Mouse (Mus musculus) liver, postnatal 0 days (tissue): ENCODE results near the gene Lama2. TPM values are rescaled to one million over a fixed set of nuclear protein-coding genes. Genes with fewer than 3 reads are reported as not detected.

Experiments used
- ATAC-seq: fragments of 200-750 bp; cut with Nextera tagmentation; 2 replicates; pipeline ENCODE4 v1.8.0; 2017; ENCODE audit warnings: mild to moderate bottlenecking, moderate library complexity
- DNase-seq: peaks from one replicate; pipeline ENCODE4 v3.0.0-alpha.2; 2016
- H3K27ac ChIP-seq: fragments of 300-500 bp; sonication (generic); 2 replicates; pipeline ENCODE4 v1.5.1; 2014; ENCODE audit warnings: antibody characterized with exemption, moderate library complexity, mild to moderate bottlenecking, low read depth
- H3K27me3 ChIP-seq: fragments of 300-500 bp; sonication (generic); 2 replicates; pipeline ENCODE4 v1.6.1; 2014; ENCODE audit warnings: low read length, control low read depth, mixed read lengths; ENCODE audit not compliant: insufficient read depth
- H3K36me3 ChIP-seq: fragments of 300-500 bp; sonication (generic); replicated peaks from 2 replicates; pipeline ENCODE4 v1.6.1; 2014; ENCODE audit warnings: mild to moderate bottlenecking, control low read depth, low read length, moderate library complexity, mixed read lengths; ENCODE audit not compliant: insufficient read depth
- H3K4me1 ChIP-seq: fragments of 300-500 bp; sonication (generic); 2 replicates; pipeline ENCODE4 v1.6.1; 2014; ENCODE audit warnings: antibody characterized with exemption, mild to moderate bottlenecking, control low read depth; ENCODE audit not compliant: insufficient read depth
- H3K4me2 ChIP-seq: fragments of 300-500 bp; sonication (generic); 2 replicates; pipeline ENCODE4 v1.6.1; 2014; ENCODE audit warnings: low read depth, mild to moderate bottlenecking, low read length, moderate library complexity, mixed read lengths
- H3K4me3 ChIP-seq: fragments of 300-500 bp; sonication (generic); 2 replicates; pipeline ENCODE4 v1.5.1; 2014; ENCODE audit warnings: low read depth, low read length
- H3K9ac ChIP-seq: fragments of 300-500 bp; sonication (generic); replicated peaks from 2 replicates; pipeline ENCODE4 v1.6.1; 2014; ENCODE audit warnings: mild to moderate bottlenecking, moderate library complexity
- H3K9me3 ChIP-seq: fragments of 300-500 bp; sonication (generic); 2 replicates; pipeline ENCODE4 v1.6.1; 2016; ENCODE audit warnings: mild to moderate bottlenecking, control low read depth, low read length, mixed read lengths
- CTCF ChIP-seq: sonication (generic); IDR thresholded peaks from 2 replicates; pipeline ENCODE4 v1.5.1; 2016; ENCODE audit warnings: antibody characterized with exemption, low read depth
- EP300 ChIP-seq: IDR thresholded peaks from 2 replicates; pipeline ENCODE4 v1.6.1; 2016; ENCODE audit warnings: antibody characterized with exemption, low read depth, mild to moderate bottlenecking
- WGBS: fragments of 180-500 bp; shearing (Covaris S2); extraction: QIAGEN DNeasy Blood & Tissue Kit; methylation state at CpG from one replicate; pipeline ENCODE4 v1.1.7; 2014; ENCODE audit not compliant: insufficient replicate concordance; 5-methylcytosine and 5-hydroxymethylcytosine counted together
- polyA plus RNA-seq: library from polyadenylated mRNA; unstranded; fragments of >200 nt; fragmentation: Nextera tagmentation; extraction: Ambion mirVana; gene quantifications from 2 replicates; pipeline ENCODE4 v1.2.1, GENCODE M21; 2015

Lama2 gene
- polyA plus RNA-seq, 1 experiment from 2014 or later: 0.86 TPM

DNA sequence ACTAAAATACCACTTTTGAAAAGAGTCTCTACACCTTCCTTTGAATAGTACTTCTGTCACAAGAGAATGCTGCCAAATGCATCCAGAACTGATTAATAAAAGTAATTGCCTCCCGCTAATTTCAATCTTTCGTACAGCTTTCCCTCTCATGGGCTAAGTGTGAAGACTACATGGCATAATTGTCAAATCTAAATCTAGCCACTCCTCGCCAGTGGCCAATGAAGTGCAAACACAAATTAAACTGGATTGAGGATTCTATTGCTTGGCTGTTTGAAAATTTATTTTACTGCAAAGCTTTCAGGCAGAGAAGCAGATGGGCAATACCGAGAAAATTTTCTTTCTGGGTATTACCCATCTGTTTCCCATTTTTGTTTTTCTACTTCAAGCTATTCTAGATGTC, 11.4 kb upstream of the Lama2 start:
- Histone ChIP-seq H3K36me3 (no peaks in the 10 kb centered on the region), H3K27ac (no peak overlapping the region), H3K4me1 (no peaks in the 10 kb centered on the region), H3K4me3 (no peak overlapping the region), H3K27me3 (no peaks in the 10 kb centered on the region), H3K4me2 (no peak overlapping the region), H3K9ac (no peak overlapping the region), H3K9me3 (no peaks in the 10 kb centered on the region)
- 79% methylated on average over 4 of the region's 4 CpGs for WGBS
- DNase-seq (no peak), ATAC-seq (no peak)
- TF ChIP-seq EP300 (no peak), CTCF (no peak)

DNA sequence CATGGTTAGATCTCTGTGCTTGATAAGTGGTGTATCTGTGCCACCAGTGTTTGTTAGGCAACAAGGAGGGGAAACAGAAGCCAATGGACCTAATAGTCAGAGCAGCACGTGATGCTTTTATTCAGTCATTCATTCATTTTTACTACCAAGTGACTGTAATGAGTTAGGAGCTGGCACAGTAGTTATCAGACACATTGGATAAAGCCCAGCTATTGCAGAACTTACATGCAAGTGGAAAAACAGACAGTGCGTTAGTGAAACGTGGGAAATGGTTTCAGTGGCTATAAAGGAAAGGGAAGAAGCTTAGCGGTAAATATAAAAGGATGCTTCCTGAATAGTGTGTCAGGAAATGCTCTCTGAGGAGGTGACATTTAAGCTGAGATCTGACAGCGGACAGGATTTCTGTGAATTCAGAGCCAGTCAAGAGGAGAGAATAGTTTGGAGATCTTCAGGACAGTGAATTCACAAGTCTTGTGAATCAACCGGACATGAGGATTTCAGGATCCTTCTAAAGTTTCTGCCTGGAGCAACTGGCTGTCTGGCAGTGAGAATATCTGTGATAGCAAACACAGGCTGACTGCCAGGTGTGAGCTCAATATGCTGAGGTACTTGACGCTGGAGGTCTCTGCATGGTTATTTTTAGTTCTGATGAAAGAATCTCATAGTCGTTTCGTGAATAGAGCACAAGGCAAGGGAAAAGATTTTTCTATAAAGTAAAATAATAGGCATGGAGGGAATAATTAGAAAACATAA, 2.3 kb upstream of the Lama2 start:
- Histone ChIP-seq H3K4me2 (no peak overlapping the region), H3K9me3 (no peaks in the 10 kb centered on the region), H3K27ac (no peak overlapping the region), H3K4me3 (no peak overlapping the region), H3K4me1 (no peaks in the 10 kb centered on the region), H3K9ac (no peak overlapping the region), H3K36me3 (no peaks in the 10 kb centered on the region), H3K27me3 (no peaks in the 10 kb centered on the region)
- no peak for TF ChIP-seq EP300
- no peak for TF ChIP-seq CTCF
- DNase-seq: no peak
- 57% methylated on average over 9 of the region's 9 CpGs for WGBS
- ATAC-seq: no peak

DNA sequence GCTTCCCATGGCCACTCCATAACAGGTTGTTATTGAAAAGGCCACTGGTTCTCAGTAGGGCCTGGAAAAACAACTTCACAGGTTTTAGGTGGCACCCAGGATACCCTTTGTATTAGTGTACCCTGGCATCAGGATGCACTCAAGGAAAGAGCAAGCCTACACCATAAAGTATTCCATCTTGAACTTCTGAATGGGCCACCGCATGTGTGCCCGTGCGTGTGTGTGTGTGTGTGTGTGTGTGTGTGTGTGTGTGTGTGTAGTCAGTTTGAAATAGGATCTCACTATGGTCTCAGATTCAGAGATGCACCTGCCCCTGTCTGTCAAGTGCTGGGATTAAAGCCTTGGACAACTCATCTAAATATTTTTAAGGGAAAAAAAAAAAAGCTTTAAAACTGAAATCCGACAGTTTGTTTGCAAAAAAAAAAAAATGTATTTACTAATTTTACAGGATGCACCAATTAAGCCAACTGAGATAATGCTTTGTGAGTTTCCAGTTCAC, 2.0 kb downstream of the Lama2 start:
- no peak for ATAC-seq

DNA sequence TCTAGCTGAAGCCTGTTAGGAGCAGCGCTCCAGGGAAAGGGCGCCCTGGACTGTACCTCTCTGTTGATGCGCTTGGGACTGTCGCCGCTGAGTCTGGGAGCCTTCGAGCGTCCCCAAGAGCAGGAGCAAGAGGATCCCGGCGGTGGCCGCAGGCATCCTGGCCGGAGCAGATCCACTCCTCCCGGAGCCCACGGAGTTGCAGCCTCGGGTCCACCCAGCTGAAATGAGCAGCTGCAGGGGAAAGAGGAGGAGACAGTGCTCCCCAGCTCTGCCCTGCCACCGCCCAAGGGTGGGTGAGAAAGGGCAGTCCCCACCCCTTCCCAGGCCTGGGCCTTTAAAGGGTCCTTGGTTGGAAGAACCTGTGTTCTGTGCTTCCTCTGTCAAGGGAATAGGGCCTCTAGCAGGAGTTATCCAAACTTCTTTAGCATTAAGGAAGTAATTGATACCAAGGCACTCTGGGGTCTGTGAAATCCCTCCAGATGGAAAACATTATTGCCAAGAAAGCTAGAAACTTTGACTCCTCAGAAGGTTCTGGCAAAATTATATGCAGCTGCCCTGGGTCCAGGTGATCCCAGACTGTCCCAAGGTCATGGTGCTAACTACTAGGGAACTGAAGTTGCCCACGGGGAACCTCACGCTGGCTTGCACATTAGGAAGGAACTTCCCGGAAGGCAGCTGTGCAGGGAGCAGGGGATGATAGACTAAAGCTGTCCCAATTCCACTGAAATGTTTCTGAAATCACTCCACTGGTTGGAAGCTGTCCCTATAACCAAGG, 2.7 kb downstream of the Lama2 start:
- 17% methylated on average over 18 of the region's 18 CpGs for WGBS
- H3K4me2 ChIP-seq: peak overlapping the region; percentile 44
- ATAC-seq: no peak

More for the DNA sequence above, 2.0 kb downstream of the Lama2 start:
- DNase-seq: no peak
- H3K27ac ChIP-seq: no peak overlapping the region
- no peaks in the 10 kb centered on the region for H3K36me3 ChIP-seq
- no peak overlapping the region for H3K9ac ChIP-seq
- H3K9me3 ChIP-seq: no peaks in the 10 kb centered on the region
- no peaks in the 10 kb centered on the region for H3K4me1 ChIP-seq
- no peaks in the 10 kb centered on the region for H3K27me3 ChIP-seq
- WGBS: 61% methylated on average over 4 of the region's 4 CpGs
- H3K4me2 ChIP-seq: no peak overlapping the region
- no peak for TF ChIP-seq CTCF
- no peak for TF ChIP-seq EP300
- H3K4me3 ChIP-seq: no peak overlapping the region

DNA sequence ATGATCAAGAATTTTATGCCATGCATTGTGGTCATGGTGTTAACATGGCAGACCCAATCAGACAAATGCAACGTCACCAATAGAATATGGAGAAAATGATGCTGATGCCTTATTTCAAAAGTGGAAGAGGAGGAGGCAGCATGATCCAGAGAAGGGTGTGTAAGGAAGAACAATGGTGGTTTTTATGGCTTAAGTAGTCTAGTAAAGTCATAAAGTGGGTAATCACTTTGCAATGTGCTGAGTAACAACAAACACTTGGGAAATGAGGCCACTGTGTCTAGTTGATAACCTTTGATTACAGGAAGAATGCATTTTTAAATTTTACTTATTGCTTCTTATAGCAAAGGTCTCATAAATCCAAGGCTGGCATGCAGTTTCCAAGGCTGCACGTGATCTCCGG, 23.9 kb downstream of the Lama2 start:
- WGBS: 74% methylated on average over 3 of the region's 3 CpGs
- H3K9ac ChIP-seq: no peak overlapping the region
- H3K4me2 ChIP-seq: no peak overlapping the region
- ATAC-seq (no peak), DNase-seq (no peak)
- no peak overlapping the region for H3K4me3 ChIP-seq
- no peak overlapping the region for H3K27ac ChIP-seq
- H3K9me3 ChIP-seq: no peaks in the 10 kb centered on the region
- H3K4me1 ChIP-seq: no peaks in the 10 kb centered on the region
- TF ChIP-seq CTCF: no peak
- TF ChIP-seq EP300: no peak
- H3K27me3 ChIP-seq: no peaks in the 10 kb centered on the region
- H3K36me3 ChIP-seq: no peaks in the 10 kb centered on the region

More for the DNA sequence above, 2.7 kb downstream of the Lama2 start:
- DNase-seq: peak; percentile 12
- Histone ChIP-seq H3K27ac (no peak overlapping the region), H3K4me3 (no peak overlapping the region), H3K27me3 (no peaks in the 10 kb centered on the region), H3K9me3 (no peaks in the 10 kb centered on the region), H3K4me1 (no peaks in the 10 kb centered on the region), H3K36me3 (no peaks in the 10 kb centered on the region), H3K9ac (no peak overlapping the region)
- no peak for TF ChIP-seq CTCF

DNA sequence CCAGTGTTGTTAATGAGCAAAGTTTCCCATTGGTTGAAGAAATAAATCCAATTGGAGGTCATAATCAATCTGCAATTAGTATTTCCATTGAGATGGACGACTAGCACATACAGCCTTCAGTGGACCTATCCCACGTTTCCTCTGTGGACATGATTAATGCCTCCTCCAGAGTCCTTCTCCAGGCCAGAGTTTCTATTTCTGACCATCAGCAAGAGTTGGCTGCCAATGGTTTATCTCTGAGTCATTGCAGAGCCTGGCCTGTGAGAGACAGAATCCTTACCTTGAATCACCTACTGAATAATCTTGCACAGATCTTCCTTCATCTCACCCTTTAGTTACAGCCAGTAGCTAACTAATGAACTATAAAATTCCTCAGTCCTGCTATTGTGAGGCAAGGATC, 86.3 kb downstream of the Lama2 start:
- H3K27ac ChIP-seq: no peak overlapping the region
- TF ChIP-seq CTCF (no peak), EP300 (no peak)
- H3K9me3 ChIP-seq: no peaks in the 10 kb centered on the region
- WGBS: 47% methylated on average over 2 of the region's 2 CpGs
- no peaks in the 10 kb centered on the region for H3K36me3 ChIP-seq
- no peaks in the 10 kb centered on the region for H3K4me1 ChIP-seq
- no peaks in the 10 kb centered on the region for H3K27me3 ChIP-seq
- ATAC-seq (no peak), DNase-seq (no peak)
- H3K4me2 ChIP-seq: no peak overlapping the region
- no peak overlapping the region for H3K9ac ChIP-seq
- no peak overlapping the region for H3K4me3 ChIP-seq
